Mouse (Mus musculus) hindbrain, embryonic 14.5 days (tissue): ENCODE results near the gene Anapc5. TPM values are rescaled to one million over a fixed set of nuclear protein-coding genes. Genes with fewer than 3 reads are reported as not detected.

ENCODE experiments used
- ATAC-seq: fragments of 200-750 bp; cut with Nextera tagmentation; 2 replicates; pipeline ENCODE4 v1.8.0; 2017; ENCODE audit warnings: moderate number of reproducible peaks, mild to moderate bottlenecking, moderate TSS enrichment, moderate library complexity; ENCODE audit not compliant: low FRiP score
- DNase-seq: peaks from one replicate; pipeline ENCODE4 v3.0.0-alpha.2; 2015; ENCODE audit warnings: low spot score
- H3K27ac ChIP-seq: fragments of 300-500 bp; sonication (generic); 2 replicates; pipeline ENCODE4 v1.5.1; 2014; ENCODE audit warnings: mild to moderate bottlenecking, moderate library complexity
- H3K27me3 ChIP-seq: fragments of 300-500 bp; sonication (generic); 2 replicates; pipeline ENCODE4 v1.6.1; 2014; ENCODE audit warnings: mild to moderate bottlenecking, low read length, mixed read lengths; ENCODE audit not compliant: control insufficient read depth, insufficient read depth
- H3K36me3 ChIP-seq: fragments of 300-500 bp; sonication (generic); replicated peaks from 2 replicates; pipeline ENCODE4 v1.6.1; 2014; ENCODE audit not compliant: control insufficient read depth, insufficient read depth
- H3K4me1 ChIP-seq: fragments of 300-500 bp; sonication (generic); replicated peaks from 2 replicates; pipeline ENCODE4 v1.6.1; 2014; ENCODE audit warnings: antibody characterized with exemption, low read length, mixed read lengths; ENCODE audit not compliant: control insufficient read depth, insufficient read depth
- H3K4me2 ChIP-seq: fragments of 300-500 bp; sonication (generic); replicated peaks from 2 replicates; pipeline ENCODE4 v1.6.1; 2014; ENCODE audit warnings: mild to moderate bottlenecking, moderate library complexity
- H3K4me3 ChIP-seq: fragments of 300-500 bp; sonication (generic); replicated peaks from 2 replicates; pipeline ENCODE4 v1.5.1; 2014; ENCODE audit warnings: mild to moderate bottlenecking, low read length
- H3K9ac ChIP-seq: fragments of 300-500 bp; sonication (generic); 2 replicates; pipeline ENCODE4 v1.6.1; 2014
- H3K9me3 ChIP-seq: fragments of 300-500 bp; sonication (generic); 2 replicates; pipeline ENCODE4 v1.6.1; 2016; ENCODE audit warnings: low read length; ENCODE audit not compliant: control insufficient read depth
- WGBS: fragments of 180-500 bp; shearing (Covaris S2); extraction: QIAGEN DNeasy Blood & Tissue Kit; methylation state at CpG from one replicate; pipeline ENCODE4 v1.1.7; 2014; 5-methylcytosine and 5-hydroxymethylcytosine counted together
- polyA plus RNA-seq: library from polyadenylated mRNA; unstranded; fragments of >200 nt; fragmentation: Nextera tagmentation; extraction: Ambion mirVana; gene quantifications from 2 replicates; pipeline ENCODE4 v1.2.1, GENCODE M21; 2014

Anapc5 gene
- polyA plus RNA-seq, 1 experiment from 2014 or later, result 487 TPM

GRCm38 (mm10) chr5:122832536-122832935 lies 11.4 kb upstream of the Anapc5 start:
- 89% methylated on average over 10 of the region's 10 CpGs for WGBS
- Histone ChIP-seq H3K27me3 (no peaks in the 10 kb centered on the region), H3K4me2 (no peak overlapping the region), H3K4me3 (no peak overlapping the region), H3K9ac (no peak overlapping the region), H3K4me1 (no peaks in the 10 kb centered on the region), H3K36me3 (no peaks in the 10 kb centered on the region), H3K9me3 (no peaks in the 10 kb centered on the region), H3K27ac (no peak overlapping the region)
- ATAC-seq (no peak), DNase-seq (no peak)

- no peak overlapping the region for H3K27ac ChIP-seq
- no peaks in the 10 kb centered on the region for H3K36me3 ChIP-seq
- ATAC-seq, result no peak
- no peak overlapping the region for H3K4me2 ChIP-seq
- peaks cover 2% of the 10 kb centered on the region for H3K4me1 ChIP-seq
- WGBS, result 85% methylated on average over 8 of the region's 8 CpGs
- H3K4me3 ChIP-seq, result no peak overlapping the region
- no peak for DNase-seq
- H3K9me3 ChIP-seq, result no peaks in the 10 kb centered on the region
- no peaks in the 10 kb centered on the region for H3K27me3 ChIP-seq
- no peak overlapping the region for H3K9ac ChIP-seq
Observed at GRCm38 (mm10) chr5:122825099-122825498, 4.0 kb upstream of the Anapc5 start.

DNA sequence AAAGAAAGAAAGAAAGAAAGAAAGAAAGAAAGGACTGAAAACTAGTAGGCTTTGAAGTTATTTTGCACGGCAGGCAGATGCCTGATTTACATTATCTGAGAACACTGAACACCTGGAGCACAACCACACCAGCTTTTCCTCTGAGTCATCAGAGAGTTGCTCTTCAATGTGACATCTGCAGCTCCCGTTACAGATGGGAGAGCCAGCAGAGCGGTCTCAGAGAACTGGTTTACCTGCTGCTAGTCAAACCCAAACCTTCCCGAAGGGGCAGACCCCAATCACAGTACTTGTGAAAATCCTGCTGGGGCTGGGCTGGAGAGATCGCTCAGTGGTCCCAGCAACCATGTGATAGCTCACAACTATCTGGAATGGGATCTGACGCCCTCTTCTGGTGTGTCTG lies 3.3 kb upstream of the Anapc5 start:
- Histone ChIP-seq H3K9ac (no peak overlapping the region), H3K9me3 (no peaks in the 10 kb centered on the region), H3K27ac (no peak overlapping the region), H3K4me2 (no peak overlapping the region), H3K36me3 (peaks cover under 1% of the 10 kb centered on the region; the same call in 1 of the 2 replicates), H3K4me1 (peaks cover 9% of the 10 kb centered on the region), H3K27me3 (no peaks in the 10 kb centered on the region), H3K4me3 (no peak overlapping the region)
- WGBS, result 67% methylated on average over 6 of the region's 6 CpGs
- ATAC-seq, result no peak
- no peak for DNase-seq

GRCm38 (mm10) chr5:122823976-122824375 lies 2.8 kb upstream of the Anapc5 start:
- 62% methylated on average over 1 of the region's 1 CpGs for WGBS
- Histone ChIP-seq H3K4me2 (no peak overlapping the region), H3K4me3 (no peak overlapping the region), H3K27me3 (no peaks in the 10 kb centered on the region), H3K4me1 (peaks cover 13% of the 10 kb centered on the region), H3K36me3 (peaks cover 6% of the 10 kb centered on the region; the same call in 1 of the 2 replicates), H3K9me3 (no peaks in the 10 kb centered on the region), H3K27ac (no peak overlapping the region), H3K9ac (no peak overlapping the region)
- ATAC-seq, result no peak
- no peak for DNase-seq

- no peak for ATAC-seq
- Histone ChIP-seq H3K27me3 (no peaks in the 10 kb centered on the region), H3K36me3 (peaks cover 21% of the 10 kb centered on the region), H3K4me2 (no peak overlapping the region), H3K4me3 (no peak overlapping the region), H3K9ac (no peak overlapping the region), H3K4me1 (peaks cover 13% of the 10 kb centered on the region), H3K27ac (no peak overlapping the region), H3K9me3 (no peaks in the 10 kb centered on the region)
- DNase-seq, result no peak
- WGBS, result 91% methylated on average over 4 of the region's 4 CpGs
Observed at GRCm38 (mm10) chr5:122822441-122822840, 1.3 kb upstream of the Anapc5 start.

DNA sequence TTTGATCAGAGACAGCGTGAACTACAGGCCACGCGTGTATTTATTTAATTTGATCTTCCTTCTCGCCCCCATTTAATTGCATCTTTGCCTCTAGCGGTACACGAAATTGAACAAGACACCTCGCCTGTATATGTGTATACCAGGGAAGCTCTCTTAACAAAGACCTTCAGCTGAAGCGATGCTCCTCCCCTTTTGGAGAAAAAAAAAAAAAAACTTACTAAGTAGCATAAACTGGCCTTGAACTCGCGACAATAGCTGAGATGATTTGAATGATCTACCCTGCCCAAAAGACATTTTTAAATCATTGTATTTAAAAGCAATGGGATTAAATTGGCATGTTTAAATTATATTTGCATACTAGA lies 366 bp upstream of the Anapc5 start:
- ATAC-seq, result peak; percentile 47
- Histone ChIP-seq H3K27me3 (no peaks in the 10 kb centered on the region), H3K27ac (peak overlapping the region; percentile 93), H3K9ac (peak overlapping the region; percentile 72), H3K4me3 (peak overlapping the region; percentile 62), H3K9me3 (no peaks in the 10 kb centered on the region), H3K4me2 (peak overlapping the region; percentile 72), H3K4me1 (peaks cover 13% of the 10 kb centered on the region), H3K36me3 (peaks cover 29% of the 10 kb centered on the region)
- under 1% methylated on average over 10 of the region's 10 CpGs for WGBS
- DNase-seq, result no peak

GRCm38 (mm10) chr5:122812699-122813098 lies 8.4 kb downstream of the Anapc5 start:
- Histone ChIP-seq H3K4me3 (no peak overlapping the region), H3K9me3 (no peaks in the 10 kb centered on the region), H3K36me3 (peaks cover 96% of the 10 kb centered on the region), H3K4me2 (no peak overlapping the region), H3K9ac (no peak overlapping the region), H3K4me1 (no peaks in the 10 kb centered on the region), H3K27ac (no peak overlapping the region), H3K27me3 (no peaks in the 10 kb centered on the region)
- 84% methylated on average over 3 of the region's 3 CpGs for WGBS
- DNase-seq (no peak), ATAC-seq (no peak)

DNA sequence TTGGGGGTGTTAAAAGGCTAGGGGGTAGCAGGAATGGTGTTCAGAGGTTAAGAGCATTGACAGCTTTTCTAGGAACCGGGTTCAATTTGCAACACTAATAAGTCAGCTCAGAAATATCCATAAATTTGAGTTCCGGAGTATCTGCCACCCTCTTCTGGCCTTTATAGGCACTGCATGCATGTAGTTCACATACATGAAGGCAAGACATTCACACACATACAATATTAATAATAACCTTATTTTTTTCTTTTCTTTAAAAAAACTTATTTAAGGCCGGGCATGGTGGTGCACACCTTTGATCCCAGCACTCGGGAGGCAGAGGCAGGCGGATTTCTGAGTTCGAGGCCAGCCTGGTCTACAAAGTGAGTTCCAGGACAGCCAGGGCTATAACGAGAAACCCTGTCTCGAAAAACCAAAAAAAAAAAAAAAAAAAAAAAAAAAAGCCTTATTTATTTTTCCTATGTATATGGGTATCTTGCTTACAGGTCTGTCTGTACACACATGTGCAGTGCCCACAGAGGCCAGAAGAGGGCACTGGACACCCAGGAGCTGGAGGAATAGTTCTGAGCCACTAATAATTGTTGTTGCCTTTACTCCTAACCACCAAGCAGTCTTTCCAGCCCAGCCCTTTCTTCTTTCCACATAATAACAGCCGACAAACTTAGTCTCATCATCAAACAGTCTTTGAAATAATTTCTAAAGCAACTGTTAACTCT lies 9.6 kb downstream of the Anapc5 start:
- ATAC-seq, result no peak
- no peaks in the 10 kb centered on the region for H3K4me1 ChIP-seq
- H3K27ac ChIP-seq, result no peak overlapping the region
- H3K4me2 ChIP-seq, result no peak overlapping the region
- no peaks in the 10 kb centered on the region for H3K27me3 ChIP-seq
- no peak overlapping the region for H3K9ac ChIP-seq
- H3K9me3 ChIP-seq, result no peaks in the 10 kb centered on the region
- peak; percentile 73 for DNase-seq
- WGBS, result 95% methylated on average over 9 of the region's 9 CpGs
- peaks cover 97% of the 10 kb centered on the region for H3K36me3 ChIP-seq
- H3K4me3 ChIP-seq, result no peak overlapping the region

- Histone ChIP-seq H3K27ac (no peak overlapping the region), H3K36me3 (peaks cover 100% of the 10 kb centered on the region), H3K27me3 (no peaks in the 10 kb centered on the region), H3K9ac (no peak overlapping the region), H3K4me2 (no peak overlapping the region), H3K4me1 (no peaks in the 10 kb centered on the region), H3K4me3 (no peak overlapping the region), H3K9me3 (no peaks in the 10 kb centered on the region)
- WGBS, result 64% methylated on average over 3 of the region's 3 CpGs
- no peak for DNase-seq
- ATAC-seq, result no peak
Observed at GRCm38 (mm10) chr5:122805503-122805902, 15.6 kb downstream of the Anapc5 start.

DNA sequence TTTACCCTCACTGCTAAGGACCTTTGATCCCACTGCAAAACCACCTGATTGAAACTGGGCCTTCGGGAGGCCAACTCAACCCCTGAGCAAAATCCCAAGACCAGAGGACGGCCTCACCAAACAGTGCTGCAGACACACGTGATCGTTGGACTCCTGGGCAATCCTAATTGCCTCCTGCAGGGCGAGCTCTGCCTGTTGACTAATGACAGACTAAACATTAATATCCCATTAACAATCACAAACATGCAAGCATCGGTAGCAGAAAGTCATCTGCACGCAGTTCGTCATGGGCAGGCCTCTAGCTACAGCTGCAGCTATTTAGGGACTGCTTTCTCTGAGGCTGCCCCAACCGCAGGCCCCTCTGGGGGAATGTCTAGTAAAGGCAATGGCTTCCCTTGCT lies 18.4 kb downstream of the Anapc5 start:
- 63% methylated on average over 9 of the region's 9 CpGs for WGBS
- peaks cover 100% of the 10 kb centered on the region for H3K36me3 ChIP-seq
- H3K4me2 ChIP-seq, result no peak overlapping the region
- H3K4me3 ChIP-seq, result no peak overlapping the region
- H3K9ac ChIP-seq, result no peak overlapping the region
- peaks cover 6% of the 10 kb centered on the region; the same call in 1 of the 2 replicates for H3K4me1 ChIP-seq
- no peak overlapping the region for H3K27ac ChIP-seq
- ATAC-seq, result no peak
- DNase-seq, result no peak
- no peaks in the 10 kb centered on the region for H3K27me3 ChIP-seq
- no peaks in the 10 kb centered on the region for H3K9me3 ChIP-seq
